Mouse (Mus musculus) intestine, embryonic 14.5 days (tissue): ENCODE measurements around the gene Masp1. TPM values are rescaled to one million over a fixed set of nuclear protein-coding genes. Genes with fewer than 3 reads are reported as not detected.
A peak's percentile ranks its signal among the peaks of the same experiment; 100 is the strongest.

Experiments
- ATAC-seq: fragments of 200-750 bp; cut with Nextera tagmentation; replicated peaks from 2 replicates; pipeline ENCODE4 v1.8.0; 2017; ENCODE audit warnings: low read depth, moderate number of reproducible peaks, moderate TSS enrichment, moderate library complexity; ENCODE audit not compliant: low FRiP score, low TSS enrichment
- DNase-seq: peaks from one replicate; pipeline ENCODE4 v3.0.0-alpha.2; 2018; ENCODE audit warnings: low spot score
- H3K27ac ChIP-seq: fragments of 300-500 bp; sonication (generic); 2 replicates; pipeline ENCODE4 v1.5.1; 2014; ENCODE audit warnings: low read depth, mild to moderate bottlenecking, control low read depth
- H3K27me3 ChIP-seq: fragments of 300-500 bp; sonication (generic); replicated peaks from 2 replicates; pipeline ENCODE4 v1.6.1; 2014; ENCODE audit warnings: low read length, control low read depth; ENCODE audit not compliant: control insufficient read depth, insufficient read depth
- H3K36me3 ChIP-seq: fragments of 300-500 bp; sonication (generic); 2 replicates; pipeline ENCODE4 v1.6.1; 2014; ENCODE audit warnings: low read length, control low read depth; ENCODE audit not compliant: control insufficient read depth, insufficient read depth
- H3K4me1 ChIP-seq: fragments of 300-500 bp; sonication (generic); replicated peaks from 2 replicates; pipeline ENCODE4 v1.6.1; 2014; ENCODE audit warnings: low read length, control low read depth, mixed read lengths; ENCODE audit not compliant: control insufficient read depth, insufficient read depth
- H3K4me2 ChIP-seq: fragments of 300-500 bp; sonication (generic); 2 replicates; pipeline ENCODE4 v1.6.1; 2014; ENCODE audit warnings: low read length
- H3K4me3 ChIP-seq: fragments of 300-500 bp; sonication (generic); 2 replicates; pipeline ENCODE4 v1.5.1; 2014; ENCODE audit warnings: low read depth, low read length, control low read depth, mixed read lengths
- H3K9ac ChIP-seq: fragments of 300-500 bp; sonication (generic); 2 replicates; pipeline ENCODE4 v1.6.1; 2014; ENCODE audit warnings: mild to moderate bottlenecking, low read length
- H3K9me3 ChIP-seq: fragments of 300-500 bp; sonication (generic); 2 replicates; pipeline ENCODE4 v1.6.1; 2016; ENCODE audit warnings: low read length, control low read depth; ENCODE audit not compliant: control insufficient read depth
- WGBS: fragments of 180-500 bp; shearing (Covaris S2); extraction: QIAGEN DNeasy Blood & Tissue Kit; methylation state at CpG from one replicate; pipeline ENCODE4 v1.1.7; 2014; 5-methylcytosine and 5-hydroxymethylcytosine counted together
- polyA plus RNA-seq: library from polyadenylated mRNA; unstranded; fragments of >200 nt; fragmentation: Nextera tagmentation; extraction: Ambion mirVana; gene quantifications from 2 replicates; pipeline ENCODE4 v1.2.1, GENCODE M21; 2014

The Masp1 gene
- polyA plus RNA-seq, 1 experiment from 2014 or later = 6.0 TPM

- peak; percentile 43; the same call in 1 of the 2 replicates for ATAC-seq
- no peak overlapping the region for H3K27ac ChIP-seq
- no peak for DNase-seq
Measured at GRCm38 (mm10) chr16:23437404-23438166, 83.0 kb downstream of the Masp1 start.

GRCm38 (mm10) chr16:23429991-23430390, 90.6 kb downstream of the Masp1 start:
- no peak overlapping the region for H3K4me3 ChIP-seq
- H3K36me3 ChIP-seq = no peaks in the 10 kb centered on the region
- 73% methylated on average over 8 of the region's 8 CpGs for WGBS
- H3K9ac ChIP-seq = no peak overlapping the region
- no peak overlapping the region for H3K27ac ChIP-seq
- no peaks in the 10 kb centered on the region for H3K9me3 ChIP-seq
- no peak for DNase-seq
- no peaks in the 10 kb centered on the region for H3K4me1 ChIP-seq
- H3K4me2 ChIP-seq = no peak overlapping the region
- H3K27me3 ChIP-seq = no peaks in the 10 kb centered on the region
- ATAC-seq = no peak

More at GRCm38 (mm10) chr16:23437404-23438166, 83.0 kb downstream of the Masp1 start:
- no peaks in the 10 kb centered on the region for H3K9me3 ChIP-seq
- H3K4me3 ChIP-seq = no peak overlapping the region
- H3K9ac ChIP-seq = no peak overlapping the region
- WGBS = 48% methylated on average over 12 of the region's 12 CpGs
- H3K4me2 ChIP-seq = no peak overlapping the region
- no peaks in the 10 kb centered on the region for H3K4me1 ChIP-seq
- no peaks in the 10 kb centered on the region for H3K27me3 ChIP-seq
- no peaks in the 10 kb centered on the region for H3K36me3 ChIP-seq

GRCm38 (mm10) chr16:23428647-23429319, 91.8 kb downstream of the Masp1 start, which contains the start of gene Rtp1:
Rtp1 (plus strand) TSS chr16:23429133.
- H3K4me2 ChIP-seq = no peak within 1 kb of the TSS
- no peaks in the 10 kb centered on the region for H3K27me3 ChIP-seq
- H3K27ac ChIP-seq = no peak within 1 kb of the TSS
- H3K9ac ChIP-seq = no peak within 1 kb of the TSS
- no peaks in the 10 kb centered on the region for H3K4me1 ChIP-seq
- no peaks in the 10 kb centered on the region for H3K36me3 ChIP-seq
- no peak for DNase-seq
- H3K4me3 ChIP-seq = no peak within 1 kb of the TSS
- WGBS = 76% methylated on average over 7 of the region's 7 CpGs
- H3K9me3 ChIP-seq = no peaks in the 10 kb centered on the region
- no peak for ATAC-seq

- H3K36me3 ChIP-seq = no peaks in the 10 kb centered on the region
- no peak overlapping the region for H3K9ac ChIP-seq
- ATAC-seq (no peak), DNase-seq (no peak)
- H3K27ac ChIP-seq = no peak overlapping the region
- no peak overlapping the region for H3K4me2 ChIP-seq
- no peaks in the 10 kb centered on the region for H3K4me1 ChIP-seq
- H3K27me3 ChIP-seq = no peaks in the 10 kb centered on the region
- H3K4me3 ChIP-seq = no peak overlapping the region
- WGBS = 76% methylated on average over 1 of the region's 1 CpGs
- H3K9me3 ChIP-seq = no peaks in the 10 kb centered on the region
Measured at GRCm38 (mm10) chr16:23427701-23428100, 92.9 kb downstream of the Masp1 start.

GRCm38 (mm10) chr16:23423825-23424224, 96.8 kb downstream of the Masp1 start:
- H3K27me3 ChIP-seq = no peaks in the 10 kb centered on the region
- no peak overlapping the region for H3K4me2 ChIP-seq
- no peak overlapping the region for H3K4me3 ChIP-seq
- H3K9ac ChIP-seq = no peak overlapping the region
- 77% methylated on average over 5 of the region's 5 CpGs for WGBS
- H3K9me3 ChIP-seq = no peaks in the 10 kb centered on the region
- DNase-seq (no peak), ATAC-seq (no peak)
- no peaks in the 10 kb centered on the region for H3K4me1 ChIP-seq
- no peaks in the 10 kb centered on the region for H3K36me3 ChIP-seq
- H3K27ac ChIP-seq = no peak overlapping the region

DNA sequence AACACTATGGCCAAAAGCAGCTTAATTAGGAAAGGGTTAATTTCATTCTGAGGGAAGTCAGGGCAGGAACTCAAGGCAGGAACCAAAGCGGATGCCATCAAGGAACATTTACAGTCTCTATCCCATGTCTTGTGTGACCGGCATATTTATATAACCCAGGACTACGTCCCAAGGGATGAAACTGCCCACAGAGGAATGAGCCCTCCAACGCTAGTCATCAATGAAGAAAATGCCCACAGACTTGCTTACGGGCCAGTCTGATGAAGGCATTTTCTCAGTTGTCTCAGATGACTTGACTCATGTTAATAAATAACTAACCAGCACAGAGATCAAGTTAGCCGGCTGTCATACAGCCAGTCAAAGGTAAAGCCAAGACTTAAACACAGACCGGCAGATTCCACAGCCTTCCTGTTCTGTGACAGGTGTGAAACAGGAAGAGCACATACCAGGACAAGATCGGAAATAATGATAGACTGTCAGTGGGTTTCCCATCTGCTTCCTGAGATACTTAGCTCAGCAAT, 101.0 kb downstream of the Masp1 start:
- Histone ChIP-seq H3K27ac (no peak overlapping the region), H3K4me1 (peaks cover 11% of the 10 kb centered on the region), H3K4me3 (no peak overlapping the region), H3K4me2 (no peak overlapping the region), H3K9ac (no peak overlapping the region), H3K9me3 (no peaks in the 10 kb centered on the region), H3K36me3 (no peaks in the 10 kb centered on the region), H3K27me3 (no peaks in the 10 kb centered on the region)
- 78% methylated on average over 8 of the region's 8 CpGs for WGBS
- ATAC-seq (no peak), DNase-seq (no peak)

DNA sequence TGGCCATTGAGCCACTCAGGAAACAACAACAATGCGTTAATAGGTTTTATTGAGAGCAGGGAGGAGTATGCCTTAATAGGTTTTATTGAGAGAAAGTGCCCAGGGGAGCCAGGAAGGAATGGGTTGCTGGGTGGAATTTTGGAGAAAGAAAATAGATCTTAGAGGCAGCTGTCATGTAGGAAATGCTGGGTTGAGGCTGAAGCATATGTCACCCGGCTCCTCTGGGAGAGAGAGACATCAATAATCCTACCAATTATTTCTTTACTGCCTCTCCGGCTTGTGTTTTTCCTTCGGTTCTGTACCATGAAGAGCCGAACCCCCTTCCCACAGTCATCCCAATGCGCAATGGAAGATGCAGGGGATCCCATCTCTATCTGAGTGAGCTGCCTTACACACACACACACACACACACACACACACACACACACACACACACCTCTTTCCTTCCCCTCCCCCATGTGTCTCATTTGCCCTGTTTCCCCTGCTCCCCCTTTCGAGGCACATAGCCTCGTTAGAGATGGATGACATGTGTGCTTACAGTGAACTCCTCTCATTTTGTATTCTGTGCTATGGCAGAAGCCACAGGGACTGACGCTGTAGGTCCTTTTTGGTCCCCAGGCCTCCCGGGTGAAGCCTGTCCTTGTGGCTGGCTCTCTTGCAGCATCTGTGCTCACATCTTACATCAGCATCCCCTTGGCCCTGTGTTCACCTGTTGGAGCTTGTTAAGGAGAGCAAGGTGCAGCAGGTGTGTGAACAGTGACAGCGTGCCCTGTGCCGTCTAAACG, 103.0 kb downstream of the Masp1 start:
- 70% methylated on average over 13 of the region's 13 CpGs for WGBS

GRCm38 (mm10) chr16:23416657-23417293, 103.8 kb downstream of the Masp1 start:
- peak; percentile 43; the same call in 1 of the 2 replicates for ATAC-seq
- peak; percentile 69 for DNase-seq
- no peak overlapping the region; the same call in 1 of the 2 replicates for H3K4me3 ChIP-seq
- H3K9ac ChIP-seq = no peak overlapping the region
- 0 out of 2 replicates have a peak overlapping the region, but pooled peaks have one; percentile 43 for H3K27ac ChIP-seq
- peak overlapping the region; percentile 46 for H3K4me2 ChIP-seq
- H3K27me3 ChIP-seq = no peaks in the 10 kb centered on the region
- H3K36me3 ChIP-seq = no peaks in the 10 kb centered on the region
- WGBS = 33% methylated on average over 9 of the region's 9 CpGs
- H3K9me3 ChIP-seq = no peaks in the 10 kb centered on the region
- H3K4me1 ChIP-seq = peaks cover 11% of the 10 kb centered on the region

More for the DNA sequence above, 103.0 kb downstream of the Masp1 start:
- Histone ChIP-seq H3K36me3 (no peaks in the 10 kb centered on the region), H3K27me3 (no peaks in the 10 kb centered on the region), H3K9ac (no peak overlapping the region), H3K4me1 (peaks cover 11% of the 10 kb centered on the region), H3K4me2 (no peak overlapping the region), H3K27ac (no peak overlapping the region), H3K9me3 (no peaks in the 10 kb centered on the region), H3K4me3 (no peak overlapping the region)
- DNase-seq (no peak), ATAC-seq (no peak)
